Mouse (Mus musculus): ENCODE data around the gene Gnat2. TPM values are rescaled to one million over a fixed set of nuclear protein-coding genes. Genes with fewer than 3 reads are reported as not detected.

The Gnat2 gene
- polyA plus RNA-seq, 1 experiment: 0.03 TPM

DNA sequence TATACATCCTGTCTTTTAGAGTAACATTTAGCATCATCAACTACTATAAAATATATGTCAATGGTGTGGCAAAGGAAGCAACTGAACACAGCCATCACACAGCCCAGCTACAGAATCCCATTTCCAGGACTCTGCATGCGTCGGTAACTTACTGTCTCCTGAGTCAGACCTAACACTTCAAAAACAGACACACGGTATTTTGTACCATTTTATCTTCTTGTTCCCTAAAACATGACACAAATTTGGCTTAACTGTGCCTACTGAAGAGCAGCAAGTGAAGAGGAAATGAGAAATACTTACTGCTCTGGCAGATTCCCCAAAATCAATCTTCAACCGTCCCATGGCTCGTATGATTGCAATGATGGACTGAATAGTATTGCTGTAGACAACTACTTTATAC lies 30.7 kb downstream of the Gnat2 start:
- peaks cover 76% of the 10 kb centered on the region for H3K36me3 ChIP-seq (ENCODE audit: control insufficient read depth)
- H3K9me3 ChIP-seq (ENCODE audit: control insufficient read depth, low read length): no peaks in the 10 kb centered on the region
- TF ChIP-seq GATA1 (IDR thresholded peaks at IDR 0.05; ENCODE audit: low read length): no peak
- peaks cover 38% of the 10 kb centered on the region for H3K4me1 ChIP-seq (ENCODE audit: control insufficient read depth)
- no peak overlapping the region for H3K4me3 ChIP-seq (replicated peaks)
- no peaks in the 10 kb centered on the region for H3K27me3 ChIP-seq (ENCODE audit: control insufficient read depth)

DNA sequence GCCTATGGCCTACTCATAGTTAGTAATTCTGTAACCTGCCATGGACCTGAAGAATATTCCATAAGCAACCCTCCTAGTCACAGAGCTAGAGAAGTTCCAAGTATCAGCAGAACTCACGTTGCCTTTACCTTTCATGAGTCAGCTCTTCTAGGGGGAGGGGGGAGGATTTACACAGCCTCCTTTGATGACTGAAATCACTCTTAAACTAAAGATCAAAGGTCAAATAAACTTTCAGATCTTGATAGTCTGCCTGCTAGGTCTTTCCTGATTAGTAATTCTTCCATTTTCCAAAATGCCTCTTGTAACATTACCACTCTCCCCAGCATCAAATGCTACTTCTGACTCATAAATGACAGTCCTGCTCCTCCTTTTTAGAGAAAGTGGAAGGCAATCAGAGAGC lies 31.5 kb downstream of the Gnat2 start:
- TF ChIP-seq GATA1 (IDR thresholded peaks at IDR 0.05; ENCODE audit: low read length) (no peak), TAL1 (IDR thresholded peaks at IDR 0.05; ENCODE audit: low read length) (no peak)
- Histone ChIP-seq H3K27me3 (ENCODE audit: control insufficient read depth) (no peaks in the 10 kb centered on the region), H3K9me3 (ENCODE audit: control insufficient read depth, low read length) (no peaks in the 10 kb centered on the region), H3K36me3 (ENCODE audit: control insufficient read depth) (peaks cover 72% of the 10 kb centered on the region), H3K4me3 (replicated peaks) (no peak overlapping the region), H3K4me1 (ENCODE audit: control insufficient read depth) (peaks cover 47% of the 10 kb centered on the region)

DNA sequence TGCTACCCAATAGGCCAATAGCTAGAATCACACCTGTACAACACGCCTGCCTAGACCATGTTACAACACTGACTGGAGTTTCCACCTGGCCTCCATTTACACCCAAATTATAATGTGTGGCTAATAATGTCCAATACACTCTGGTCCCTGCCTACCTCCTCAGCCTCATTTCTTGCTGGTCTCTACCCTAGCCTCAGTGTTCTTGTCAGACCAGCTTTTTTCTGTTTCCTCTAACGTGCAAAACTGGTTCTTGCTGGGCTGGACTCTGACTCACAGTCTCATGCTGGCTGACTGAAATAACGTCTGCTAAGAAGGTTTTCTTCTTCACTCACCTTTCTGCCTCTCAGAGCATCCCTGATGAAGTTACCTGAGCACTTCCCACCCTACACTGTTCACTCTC lies 33.7 kb downstream of the Gnat2 start:
- H3K27me3 ChIP-seq (ENCODE audit: control insufficient read depth): no peaks in the 10 kb centered on the region
- H3K36me3 ChIP-seq (ENCODE audit: control insufficient read depth): peaks cover 68% of the 10 kb centered on the region
- peaks cover 69% of the 10 kb centered on the region for H3K4me1 ChIP-seq (ENCODE audit: control insufficient read depth)
- no peaks in the 10 kb centered on the region for H3K9me3 ChIP-seq (ENCODE audit: control insufficient read depth, low read length)
- no peak overlapping the region for H3K4me3 ChIP-seq (replicated peaks)
- no peak for TF ChIP-seq GATA1 (IDR thresholded peaks at IDR 0.05; ENCODE audit: low read length)
- TF ChIP-seq TAL1 (IDR thresholded peaks at IDR 0.05; ENCODE audit: low read length): no peak

DNA sequence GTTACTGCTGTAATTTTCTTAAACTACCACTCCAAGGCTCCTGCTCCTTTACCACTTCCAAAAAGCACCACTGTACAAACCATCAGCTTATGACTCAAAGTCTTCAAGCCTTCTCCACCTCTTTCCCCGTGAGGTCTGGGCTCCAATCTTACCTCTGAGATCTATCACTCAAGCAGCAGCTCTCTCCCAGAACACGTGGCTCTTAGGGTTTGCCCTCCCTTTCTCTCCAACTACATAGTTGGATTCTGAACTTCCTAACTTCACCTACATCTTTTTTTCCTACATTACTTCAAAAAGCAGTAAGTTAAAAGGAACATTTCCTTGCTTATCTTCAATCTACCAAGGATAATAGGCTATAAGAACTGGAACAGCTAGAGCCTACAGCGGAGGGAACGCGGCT lies 35.9 kb downstream of the Gnat2 start:
- TF ChIP-seq GATA1 (IDR thresholded peaks at IDR 0.05; ENCODE audit: low read length) (no peak), TAL1 (IDR thresholded peaks at IDR 0.05; ENCODE audit: low read length) (no peak)
- peaks cover 63% of the 10 kb centered on the region for H3K36me3 ChIP-seq (ENCODE audit: control insufficient read depth)
- H3K4me3 ChIP-seq (replicated peaks): no peak overlapping the region
- no peaks in the 10 kb centered on the region for H3K9me3 ChIP-seq (ENCODE audit: control insufficient read depth, low read length)
- peaks cover 86% of the 10 kb centered on the region for H3K4me1 ChIP-seq (ENCODE audit: control insufficient read depth)
- no peaks in the 10 kb centered on the region for H3K27me3 ChIP-seq (ENCODE audit: control insufficient read depth)

GRCm38 (mm10) chr3:108129367-108129766 lies 36.8 kb downstream of the Gnat2 start:
- no peak for TF ChIP-seq GATA1 (IDR thresholded peaks at IDR 0.05; ENCODE audit: low read length)
- Histone ChIP-seq H3K36me3 (ENCODE audit: control insufficient read depth) (peaks cover 60% of the 10 kb centered on the region), H3K27me3 (ENCODE audit: control insufficient read depth) (no peaks in the 10 kb centered on the region), H3K4me1 (ENCODE audit: control insufficient read depth) (peaks cover 83% of the 10 kb centered on the region), H3K4me3 (replicated peaks) (no peak overlapping the region), H3K9me3 (ENCODE audit: control insufficient read depth, low read length) (no peaks in the 10 kb centered on the region)

DNA sequence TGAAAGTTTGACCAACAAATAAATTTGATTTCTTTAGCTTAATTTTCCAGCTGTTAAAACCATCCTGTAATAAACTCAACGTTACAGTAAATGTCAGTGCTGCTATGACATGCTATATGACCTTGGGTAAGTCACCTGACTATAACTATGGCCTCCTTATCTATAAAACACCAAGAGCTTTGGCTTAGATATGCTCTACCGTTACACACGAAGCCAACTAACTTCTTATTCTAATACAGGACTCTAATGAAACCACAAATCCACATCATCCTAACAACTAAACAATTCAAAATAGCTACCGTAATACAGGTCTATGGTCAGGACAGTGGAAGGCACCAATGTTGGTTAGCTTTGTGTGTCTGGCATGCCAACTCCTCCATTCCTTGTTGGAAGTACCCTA lies 37.2 kb downstream of the Gnat2 start:
- TF ChIP-seq TAL1 (IDR thresholded peaks at IDR 0.05; ENCODE audit: low read length) (no peak), GATA1 (IDR thresholded peaks at IDR 0.05; ENCODE audit: low read length) (0 out of 2 replicates have a peak, but pooled peaks have one; percentile 15)
- Histone ChIP-seq H3K36me3 (ENCODE audit: control insufficient read depth) (peaks cover 58% of the 10 kb centered on the region), H3K27me3 (ENCODE audit: control insufficient read depth) (no peaks in the 10 kb centered on the region), H3K9me3 (ENCODE audit: control insufficient read depth, low read length) (no peaks in the 10 kb centered on the region), H3K4me3 (replicated peaks) (peak overlapping the region; percentile 5), H3K4me1 (ENCODE audit: control insufficient read depth) (peaks cover 81% of the 10 kb centered on the region)

DNA sequence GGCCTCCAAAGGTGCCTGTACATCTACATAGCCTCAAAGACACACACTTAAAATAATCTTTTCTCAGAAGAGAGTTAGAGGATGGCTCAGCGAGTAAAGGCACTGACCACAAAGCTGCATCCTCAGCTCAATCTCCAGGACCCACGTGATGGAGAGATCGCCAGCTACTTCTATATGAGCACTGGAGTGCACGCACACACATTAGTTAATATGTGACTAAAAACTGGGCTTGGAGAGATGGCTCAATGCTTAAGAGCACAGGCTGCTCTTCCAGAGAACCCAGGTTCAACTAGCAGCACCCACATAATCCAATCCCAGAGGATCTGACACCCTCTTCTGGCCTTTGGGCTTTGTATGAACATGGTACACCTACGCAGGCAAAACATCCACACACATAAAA lies 38.6 kb downstream of the Gnat2 start:
- Histone ChIP-seq H3K9me3 (ENCODE audit: control insufficient read depth, low read length) (no peaks in the 10 kb centered on the region), H3K27me3 (ENCODE audit: control insufficient read depth) (no peaks in the 10 kb centered on the region), H3K4me3 (replicated peaks) (no peak overlapping the region), H3K4me1 (ENCODE audit: control insufficient read depth) (peaks cover 78% of the 10 kb centered on the region), H3K36me3 (ENCODE audit: control insufficient read depth) (peaks cover 58% of the 10 kb centered on the region)
- no peak for TF ChIP-seq GATA1 (IDR thresholded peaks at IDR 0.05; ENCODE audit: low read length)
- TF ChIP-seq TAL1 (IDR thresholded peaks at IDR 0.05; ENCODE audit: low read length): no peak

DNA sequence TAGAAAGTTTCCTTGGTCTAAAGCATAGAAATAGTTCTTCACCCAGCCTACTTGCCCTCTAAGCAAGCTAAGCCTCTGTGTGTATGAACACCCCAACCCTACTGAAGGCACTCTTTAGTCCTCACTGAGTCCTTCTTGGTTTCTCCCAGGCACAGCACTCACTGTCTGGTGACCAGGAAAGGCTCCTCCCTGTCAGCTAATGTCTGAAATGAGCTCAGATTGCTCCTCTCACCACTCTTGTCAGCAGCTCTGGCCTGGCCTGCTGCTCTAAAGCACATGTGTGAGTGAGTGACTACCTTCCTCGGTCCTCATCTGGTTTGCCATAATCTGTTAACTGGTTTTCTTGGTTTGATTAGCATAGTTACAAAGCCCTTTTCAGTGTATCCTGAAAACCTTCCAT lies 39.2 kb downstream of the Gnat2 start:
- Histone ChIP-seq H3K27me3 (ENCODE audit: control insufficient read depth) (no peaks in the 10 kb centered on the region), H3K36me3 (ENCODE audit: control insufficient read depth) (peaks cover 57% of the 10 kb centered on the region), H3K4me1 (ENCODE audit: control insufficient read depth) (peaks cover 73% of the 10 kb centered on the region), H3K4me3 (replicated peaks) (no peak overlapping the region), H3K9me3 (ENCODE audit: control insufficient read depth, low read length) (no peaks in the 10 kb centered on the region)
- no peak for TF ChIP-seq GATA1 (IDR thresholded peaks at IDR 0.05; ENCODE audit: low read length)
- TF ChIP-seq TAL1 (IDR thresholded peaks at IDR 0.05; ENCODE audit: low read length): no peak

GRCm38 (mm10) chr3:108132484-108132883 lies 39.9 kb downstream of the Gnat2 start:
- TF ChIP-seq GATA1 (IDR thresholded peaks at IDR 0.05; ENCODE audit: low read length): no peak
- TF ChIP-seq TAL1 (IDR thresholded peaks at IDR 0.05; ENCODE audit: low read length): no peak
- peaks cover 64% of the 10 kb centered on the region for H3K36me3 ChIP-seq (ENCODE audit: control insufficient read depth)

GRCm38 (mm10) chr3:108134701-108135100 lies 42.1 kb downstream of the Gnat2 start:
- Histone ChIP-seq H3K9me3 (ENCODE audit: control insufficient read depth, low read length) (no peaks in the 10 kb centered on the region), H3K4me1 (ENCODE audit: control insufficient read depth) (peaks cover 62% of the 10 kb centered on the region), H3K4me3 (replicated peaks) (no peak overlapping the region), H3K36me3 (ENCODE audit: control insufficient read depth) (peaks cover 78% of the 10 kb centered on the region), H3K27me3 (ENCODE audit: control insufficient read depth) (no peaks in the 10 kb centered on the region)
- no peak for TF ChIP-seq TAL1 (IDR thresholded peaks at IDR 0.05; ENCODE audit: low read length)
- TF ChIP-seq GATA1 (IDR thresholded peaks at IDR 0.05; ENCODE audit: low read length): no peak

More at GRCm38 (mm10) chr3:108132484-108132883, 39.9 kb downstream of the Gnat2 start:
- peaks cover 70% of the 10 kb centered on the region for H3K4me1 ChIP-seq (ENCODE audit: control insufficient read depth)
- no peaks in the 10 kb centered on the region for H3K27me3 ChIP-seq (ENCODE audit: control insufficient read depth)
- H3K4me3 ChIP-seq (replicated peaks): no peak overlapping the region
- no peaks in the 10 kb centered on the region for H3K9me3 ChIP-seq (ENCODE audit: control insufficient read depth, low read length)
